Mouse (Mus musculus): ENCODE measurements around the gene B630019K06Rik.
A peak's percentile ranks its signal among the peaks of the same experiment; 100 is the strongest.
"Not testable (repeated sequence)": the region's sequence is repeated elsewhere in the genome, so short reads cannot be mapped to it uniquely, and the experiment has no call there.

Gene B630019K06Rik

DNA sequence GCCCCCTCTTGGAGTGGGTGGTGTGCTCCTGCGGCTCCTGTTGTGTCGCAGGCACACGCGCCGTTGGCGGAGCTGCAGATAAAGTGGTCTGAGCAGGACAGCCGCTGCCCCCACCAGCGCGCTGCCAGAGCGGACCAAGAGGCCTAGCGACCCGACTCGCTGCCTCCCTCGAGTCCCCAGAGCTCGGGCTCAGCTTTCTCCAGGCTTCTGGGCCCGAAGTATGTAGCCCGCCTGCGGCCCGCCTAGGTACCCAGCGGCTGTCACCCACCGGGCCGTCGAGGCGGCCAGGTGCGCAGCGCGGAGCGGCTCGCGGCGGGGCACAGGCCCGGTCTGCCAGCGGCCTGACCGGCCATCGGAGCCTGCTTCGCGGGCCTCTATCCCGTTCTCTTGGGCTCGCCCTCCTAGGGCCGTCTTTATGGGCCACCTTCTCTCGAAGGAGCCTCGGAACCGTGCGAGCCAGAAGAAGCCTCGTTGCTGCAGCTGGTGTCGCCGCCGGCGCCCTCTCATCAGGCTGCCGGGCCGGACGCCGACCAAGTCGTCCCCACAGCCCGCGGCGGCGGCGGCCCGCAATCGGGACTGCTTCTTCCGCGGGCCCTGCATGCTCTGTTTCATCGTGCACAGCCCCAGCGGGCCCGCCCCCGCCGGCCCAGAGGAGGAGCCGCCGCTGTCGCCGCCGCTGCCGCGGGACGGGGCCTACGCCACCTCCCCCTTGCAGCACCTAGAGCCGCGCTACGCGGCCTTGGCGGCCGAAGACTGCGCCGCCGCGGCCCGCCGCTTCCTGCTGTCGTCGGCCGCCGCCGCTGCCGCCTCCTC lies at the start of gene B630019K06Rik:
B630019K06Rik (plus strand) TSS at position 40 of the 813 bp plus-strand sequence.
- no peak for DNase-seq (ENCODE audit: low read depth)

DNA sequence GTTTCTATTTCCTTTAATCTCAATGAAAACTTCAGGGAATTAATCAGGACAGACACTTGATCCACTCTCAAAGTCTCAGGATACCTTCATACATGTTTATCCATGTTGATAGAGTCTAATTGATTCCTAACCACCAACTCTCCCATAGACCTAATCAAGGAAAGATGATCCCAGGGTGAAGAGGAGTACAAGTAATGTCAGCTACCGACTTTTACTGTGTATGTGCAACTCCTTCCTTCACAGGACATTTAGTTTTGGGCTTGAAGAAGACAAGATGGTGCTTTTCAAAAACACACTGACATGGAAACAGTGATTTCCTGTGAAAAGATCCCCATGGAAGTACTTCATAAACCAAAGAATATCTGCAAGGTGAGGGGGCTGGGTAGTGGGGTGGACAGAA lies 48.5 kb upstream of the B630019K06Rik start, which contains the start of gene Gm6592:
Gm6592 (plus strand) TSS at position 301 of the 400 bp plus-strand sequence.
- no peak for DNase-seq (ENCODE audit: low read depth)

DNA sequence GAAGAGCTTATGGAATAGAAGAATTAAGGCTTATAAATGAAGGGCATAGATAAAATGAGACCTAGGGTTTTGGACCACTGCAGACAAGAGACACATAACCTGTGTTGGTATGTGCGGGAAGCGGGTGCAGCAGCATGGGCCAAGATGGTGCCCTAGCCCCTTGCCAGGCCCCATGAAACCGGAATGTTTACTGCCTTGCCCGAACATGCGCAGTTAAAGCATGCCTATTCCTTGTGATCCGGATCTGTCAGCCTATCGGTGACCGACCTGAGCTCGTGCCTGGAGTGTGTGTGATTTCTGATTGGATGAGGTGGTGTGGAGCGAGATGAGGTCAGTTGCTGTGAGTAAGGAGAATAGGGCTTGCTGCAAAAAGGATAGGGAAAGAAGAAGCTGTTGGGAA lies 39.7 kb upstream of the B630019K06Rik start:
- no peak for DNase-seq (ENCODE audit: low read depth)

DNA sequence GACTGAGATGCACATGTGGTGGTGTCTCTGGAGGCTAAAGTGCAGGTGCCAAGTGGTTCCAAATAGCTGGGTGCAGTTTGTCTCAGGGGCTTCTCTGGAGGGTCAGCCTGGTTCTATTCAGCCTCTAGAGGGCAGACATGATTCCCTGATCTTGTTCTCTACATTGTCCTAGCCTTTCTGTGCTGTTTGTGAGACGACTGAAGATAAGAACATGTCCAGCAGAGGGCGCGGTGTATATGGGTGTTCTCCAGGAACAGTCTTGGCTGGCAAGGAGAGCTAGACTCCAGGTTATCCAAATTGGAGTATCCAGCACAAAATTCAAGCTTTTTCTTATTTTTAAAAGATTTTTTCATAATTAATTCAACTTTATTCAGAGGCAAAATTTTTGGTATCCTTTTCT lies 27.9 kb upstream of the B630019K06Rik start:
- peak; percentile 5 for DNase-seq (ENCODE audit: low read depth)

DNA sequence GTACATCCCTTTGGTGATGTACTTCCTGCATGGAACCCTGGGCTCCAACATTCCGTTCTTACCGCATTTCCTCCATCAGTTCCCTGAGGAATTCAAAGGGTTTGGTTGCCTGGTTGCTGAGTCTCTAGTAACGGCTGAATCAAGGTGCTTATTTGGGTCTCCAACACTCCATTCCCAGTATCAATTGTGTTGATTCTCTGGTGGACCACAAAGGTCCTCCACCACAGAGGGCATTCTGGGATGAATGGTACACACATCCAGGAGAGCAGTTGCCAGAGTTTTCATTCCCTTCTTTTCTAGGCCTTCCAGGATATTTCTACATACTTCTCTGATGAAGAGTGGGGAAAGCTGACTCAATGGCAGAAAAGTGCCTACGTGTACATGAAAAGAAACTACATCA lies 18.2 kb upstream of the B630019K06Rik start, which contains the start of gene Gm5751:
Gm5751 (plus strand) TSS at position 301 of the 400 bp plus-strand sequence.
- DNase-seq (ENCODE audit: low read depth) = not testable (repeated sequence)

DNA sequence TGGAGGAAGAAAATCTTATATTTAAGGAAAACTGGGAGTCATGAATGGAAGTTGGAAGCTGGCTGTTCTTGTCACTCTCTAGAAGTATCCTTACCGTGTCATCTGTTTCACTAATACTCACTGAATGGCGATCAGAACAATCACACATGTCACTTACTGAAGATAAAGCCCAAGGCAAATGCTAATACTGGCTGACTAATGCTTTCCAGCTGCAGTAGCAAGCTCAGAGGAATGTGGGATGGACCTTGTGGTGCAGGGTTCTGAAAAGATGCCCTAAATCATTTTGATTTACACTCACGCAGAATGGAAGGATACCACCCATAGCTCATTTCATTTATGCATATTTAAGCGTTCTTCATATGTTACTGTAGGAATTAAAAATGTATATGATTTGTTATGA lies 7.8 kb upstream of the B630019K06Rik start:
- no peak for DNase-seq (ENCODE audit: low read depth)

DNA sequence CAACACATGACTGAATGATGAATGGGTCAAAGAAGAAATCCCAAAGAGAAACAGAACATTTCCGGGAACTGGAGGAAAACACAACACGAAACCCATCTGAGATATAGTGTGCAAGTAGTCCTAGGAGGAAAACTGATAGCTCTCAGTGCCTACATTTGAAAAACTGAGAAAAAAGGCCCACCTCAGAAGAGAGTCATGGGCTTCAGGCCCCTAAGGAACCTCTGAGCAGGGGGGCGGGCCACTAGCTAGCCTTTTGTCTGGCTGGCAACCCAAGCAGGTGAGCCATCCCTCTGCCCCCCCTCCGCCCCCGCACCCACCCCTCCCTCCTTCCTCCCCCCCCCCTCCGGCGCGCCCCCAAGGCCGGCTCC lies 223 bp upstream of the B630019K06Rik start:
- DNase-seq (ENCODE audit: low read depth) = no peak

DNA sequence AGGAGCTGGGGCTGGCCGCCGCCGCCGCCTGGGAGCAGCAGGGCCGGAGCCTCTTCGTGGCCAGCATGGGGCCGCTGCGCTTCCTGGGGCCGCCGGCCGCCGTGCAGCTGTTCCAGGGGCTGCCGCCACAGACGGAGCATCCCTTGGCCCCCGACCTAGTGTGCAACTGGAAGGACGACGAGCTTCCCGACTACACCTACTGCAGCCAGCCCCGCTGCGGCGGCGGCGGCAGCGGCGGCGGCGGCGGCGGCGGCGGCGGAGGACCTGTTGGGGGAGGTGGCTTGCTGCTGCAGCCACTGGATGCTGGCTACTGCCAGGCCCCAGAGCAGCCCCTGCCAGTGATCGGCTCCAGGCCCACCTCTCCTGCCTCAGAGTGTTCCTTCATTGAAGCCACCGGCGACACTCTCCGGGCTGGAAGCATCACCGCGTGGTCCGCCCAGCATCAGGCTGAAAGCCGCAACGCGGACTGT lies 1.0 kb downstream of the B630019K06Rik start:
- DNase-seq (ENCODE audit: low read depth) = no peak

DNA sequence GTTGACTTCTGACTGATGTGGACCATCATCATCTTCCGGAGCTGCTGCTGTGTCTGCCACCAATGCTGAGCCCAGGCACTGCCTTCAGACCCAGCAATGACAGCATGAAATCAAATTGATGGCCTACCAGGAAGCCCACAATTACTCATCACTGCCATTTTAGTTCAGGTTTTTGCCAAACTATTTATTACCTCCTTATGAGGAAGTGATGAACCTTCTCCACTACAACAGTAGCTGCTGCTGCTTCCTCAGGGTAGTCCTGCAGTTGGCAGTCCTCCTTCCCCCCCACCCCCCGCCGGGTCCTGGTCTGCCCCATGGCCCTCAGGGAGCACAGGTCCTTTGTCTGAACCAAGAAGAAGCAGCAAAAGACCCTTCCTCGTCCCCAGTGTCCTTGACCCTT lies 8.6 kb downstream of the B630019K06Rik start:
- DNase-seq (ENCODE audit: low read depth) = no peak

DNA sequence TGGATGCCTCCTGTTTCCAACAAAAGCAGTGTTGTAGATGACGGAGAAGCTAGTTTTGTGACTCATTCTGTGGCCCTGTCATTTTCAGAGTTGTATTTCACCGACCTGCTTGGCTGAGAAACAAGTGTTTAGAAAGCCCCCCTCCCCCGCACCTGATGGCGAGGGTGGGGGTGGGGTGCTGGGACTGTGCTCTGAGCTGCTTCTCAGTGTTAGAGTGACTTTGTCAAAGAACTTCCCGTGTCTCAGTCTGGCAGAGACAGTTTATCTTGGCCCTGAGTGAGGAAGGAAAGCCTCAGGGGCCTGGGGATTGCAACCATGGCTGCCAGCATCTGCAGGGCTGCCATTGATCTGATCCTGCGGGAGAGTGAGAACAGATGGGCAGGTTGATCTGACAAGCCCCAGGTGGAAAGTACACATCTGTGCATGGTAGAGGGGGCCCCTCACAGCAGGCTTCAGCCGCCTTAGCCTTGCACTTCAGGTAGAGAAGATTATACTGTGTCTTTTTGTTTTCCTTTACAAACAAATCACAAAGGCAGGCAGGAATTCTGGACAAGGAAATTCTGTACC lies 9.8 kb downstream of the B630019K06Rik start:
- no peak for DNase-seq (ENCODE audit: low read depth)

DNA sequence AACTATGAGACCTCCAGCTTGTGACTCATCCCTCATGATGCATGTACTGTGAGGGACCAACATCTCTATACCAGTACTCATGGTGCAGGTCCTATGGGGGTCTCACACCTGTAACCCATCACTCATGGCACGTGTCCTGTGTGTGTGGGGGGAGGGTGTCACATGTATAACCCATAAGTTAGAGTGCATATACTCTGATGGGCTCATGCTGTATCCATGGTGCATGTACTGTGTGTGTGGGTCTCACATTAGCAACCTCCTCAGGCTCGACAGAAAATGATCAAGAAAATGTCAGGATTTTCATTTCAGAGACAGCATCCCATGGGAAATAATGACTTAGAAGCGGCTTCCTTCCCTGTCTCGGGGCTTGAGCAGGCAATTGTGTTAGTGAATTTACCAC lies 28.9 kb downstream of the B630019K06Rik start:
- DNase-seq (ENCODE audit: low read depth) = no peak

DNA sequence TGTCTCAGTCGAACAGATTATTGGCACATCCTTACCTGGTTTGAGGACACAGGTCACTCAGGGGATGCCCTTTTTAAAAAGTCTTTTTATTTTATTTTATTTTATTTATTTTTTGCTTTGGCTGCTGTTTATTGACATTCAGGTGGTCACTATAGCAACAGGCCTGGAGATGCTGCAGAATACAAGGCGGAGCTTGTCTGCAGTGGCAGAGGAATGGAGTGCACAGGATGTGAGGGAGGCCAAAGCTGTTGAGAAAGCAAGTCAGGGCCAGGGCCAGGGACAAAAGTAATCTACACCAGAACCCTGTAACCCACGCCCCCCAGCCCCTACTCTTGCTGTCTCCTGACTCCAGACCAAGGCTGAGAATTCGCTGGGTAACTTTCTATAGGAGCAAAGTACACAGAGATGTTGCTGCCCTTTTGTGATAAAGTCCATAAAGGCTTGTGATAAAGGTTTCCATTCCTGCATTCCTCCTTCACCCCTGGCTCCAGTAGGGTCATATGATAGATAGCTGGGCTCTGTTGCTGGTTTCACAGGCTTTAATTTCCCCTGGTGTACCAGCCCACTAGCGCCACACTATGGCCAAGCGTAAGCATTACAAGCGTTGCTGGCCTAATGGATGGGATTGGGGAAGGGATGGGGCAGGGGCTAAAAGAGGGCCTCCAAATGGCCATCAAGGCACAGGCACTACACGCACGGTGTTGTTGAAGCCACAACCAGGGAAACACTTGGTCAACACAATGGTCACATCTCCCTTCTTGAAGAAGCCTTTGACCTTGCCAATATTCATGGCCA lies 29.8 kb downstream of the B630019K06Rik start:
- DNase-seq (ENCODE audit: low read depth) = no peak

DNA sequence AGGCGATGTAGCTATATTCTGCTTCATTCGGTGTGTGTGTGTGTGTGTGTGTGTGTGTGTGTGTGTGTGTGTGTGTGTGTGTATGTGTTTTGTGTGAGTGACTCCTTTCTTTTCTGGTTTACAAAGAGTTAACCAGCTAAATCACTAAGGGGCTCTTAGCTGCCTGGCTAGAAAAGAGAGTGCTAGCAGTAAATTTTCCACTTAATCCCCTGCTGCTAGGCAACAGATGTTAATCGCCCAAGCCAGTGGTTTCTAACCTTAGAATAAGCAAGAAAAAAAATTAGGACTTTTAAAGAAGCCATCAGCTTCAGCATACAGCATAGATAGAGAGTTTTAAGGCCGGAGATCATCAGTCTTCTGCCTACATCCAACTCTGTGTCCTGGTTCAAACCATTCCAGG lies 35.1 kb downstream of the B630019K06Rik start:
- no peak for DNase-seq (ENCODE audit: low read depth)

DNA sequence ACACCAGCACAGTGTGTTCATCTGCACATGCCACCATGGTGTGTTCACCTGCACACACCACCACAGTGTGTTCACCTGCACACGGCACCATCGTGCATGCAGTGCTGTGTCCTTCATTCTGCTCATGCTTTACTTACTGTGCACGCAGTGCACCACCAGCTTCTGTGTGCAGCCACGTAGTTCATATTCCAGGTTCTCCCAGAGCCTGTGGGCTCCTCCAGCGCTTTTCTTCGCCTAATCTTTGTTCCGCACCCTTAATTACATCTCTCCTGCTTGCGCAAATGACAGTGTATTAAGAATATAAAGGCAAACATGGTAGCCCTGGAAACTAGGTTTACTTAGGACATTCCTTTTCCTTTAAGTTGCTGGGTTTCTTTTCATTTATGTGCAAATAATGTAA lies 51.9 kb downstream of the B630019K06Rik start:
- no peak for DNase-seq (ENCODE audit: low read depth)

Data from c-Kit-positive CD71-positive TER-119-negative erythroid progenitor cells, embryonic 14.5 days (primary cell).